Mouse (Mus musculus) stomach, postnatal 0 days (tissue): ENCODE results near the gene Mpv17. TPM values are rescaled to one million over a fixed set of nuclear protein-coding genes. Genes with fewer than 3 reads are reported as not detected.
A peak's percentile ranks its signal among the peaks of the same experiment; 100 is the strongest.

Experiments
- ATAC-seq: fragments of 200-750 bp; cut with Nextera tagmentation; 2 replicates; pipeline ENCODE4 v1.8.0; 2017; ENCODE audit not compliant: low FRiP score, low TSS enrichment
- DNase-seq: peaks from one replicate; pipeline ENCODE4 v3.0.0-alpha.2; 2016; ENCODE audit warnings: low spot score
- H3K27ac ChIP-seq: fragments of 300-500 bp; sonication (generic); replicated peaks from 2 replicates; pipeline ENCODE4 v1.5.1; 2014; ENCODE audit warnings: mild to moderate bottlenecking, control low read depth
- H3K27me3 ChIP-seq: fragments of 300-500 bp; sonication (generic); 2 replicates; pipeline ENCODE4 v1.6.1; 2014; ENCODE audit warnings: low read length; ENCODE audit not compliant: control insufficient read depth, insufficient read depth
- H3K36me3 ChIP-seq: fragments of 300-500 bp; sonication (generic); 2 replicates; pipeline ENCODE4 v1.6.1; 2014; ENCODE audit warnings: low read length, mixed read lengths; ENCODE audit not compliant: control insufficient read depth, insufficient read depth
- H3K4me1 ChIP-seq: fragments of 300-500 bp; sonication (generic); replicated peaks from 2 replicates; pipeline ENCODE4 v1.6.1; 2014; ENCODE audit warnings: antibody characterized with exemption; ENCODE audit not compliant: control insufficient read depth, insufficient read depth
- H3K4me2 ChIP-seq: fragments of 300-500 bp; sonication (generic); replicated peaks from 2 replicates; pipeline ENCODE4 v1.6.1; 2014; ENCODE audit warnings: low read depth, mild to moderate bottlenecking, control low read depth, moderate library complexity
- H3K4me3 ChIP-seq: fragments of 300-500 bp; sonication (generic); 2 replicates; pipeline ENCODE4 v1.5.1; 2014; ENCODE audit warnings: low read depth, low read length, control low read depth
- H3K9ac ChIP-seq: fragments of 300-500 bp; sonication (generic); 2 replicates; pipeline ENCODE4 v1.6.1; 2014; ENCODE audit warnings: mild to moderate bottlenecking, low read length, control low read depth, mixed read lengths
- H3K9me3 ChIP-seq: fragments of 300-500 bp; sonication (generic); 2 replicates; pipeline ENCODE4 v1.6.1; 2016; ENCODE audit warnings: low read length; ENCODE audit not compliant: control insufficient read depth
- CTCF ChIP-seq: IDR thresholded peaks from 2 replicates; pipeline ENCODE4 v1.5.1; 2016; ENCODE audit warnings: antibody characterized with exemption, low read depth, mild to moderate bottlenecking, moderate library complexity
- EP300 ChIP-seq: optimal IDR thresholded peaks from 2 replicates; pipeline ENCODE3; 2016; ENCODE audit warnings: antibody characterized with exemption
- WGBS: fragments of 180-500 bp; shearing (Covaris S2); extraction: QIAGEN DNeasy Blood & Tissue Kit; methylation state at CpG from one replicate; pipeline ENCODE4 v1.1.7; 2014; 5-methylcytosine and 5-hydroxymethylcytosine counted together
- polyA plus RNA-seq: library from polyadenylated mRNA; unstranded; fragments of >200 nt; fragmentation: Nextera tagmentation; extraction: Ambion mirVana; gene quantifications from 2 replicates; pipeline ENCODE4 v1.2.1, GENCODE M21; 2015

The Mpv17 gene
- polyA plus RNA-seq, 1 experiment from 2014 or later = 29.4 TPM

GRCm38 (mm10) chr5:31110781-31111180, 43.3 kb downstream of the Mpv17 start:
- Histone ChIP-seq H3K27me3 (no peaks in the 10 kb centered on the region), H3K27ac (no peak overlapping the region), H3K36me3 (no peaks in the 10 kb centered on the region), H3K9ac (no peak overlapping the region), H3K9me3 (no peaks in the 10 kb centered on the region), H3K4me3 (no peak overlapping the region), H3K4me2 (no peak overlapping the region), H3K4me1 (no peaks in the 10 kb centered on the region)
- 28% methylated on average over 7 of the region's 7 CpGs for WGBS
- ATAC-seq (no peak), DNase-seq (no peak)
- TF ChIP-seq EP300 (no peak), CTCF (peak; percentile 71)

DNA sequence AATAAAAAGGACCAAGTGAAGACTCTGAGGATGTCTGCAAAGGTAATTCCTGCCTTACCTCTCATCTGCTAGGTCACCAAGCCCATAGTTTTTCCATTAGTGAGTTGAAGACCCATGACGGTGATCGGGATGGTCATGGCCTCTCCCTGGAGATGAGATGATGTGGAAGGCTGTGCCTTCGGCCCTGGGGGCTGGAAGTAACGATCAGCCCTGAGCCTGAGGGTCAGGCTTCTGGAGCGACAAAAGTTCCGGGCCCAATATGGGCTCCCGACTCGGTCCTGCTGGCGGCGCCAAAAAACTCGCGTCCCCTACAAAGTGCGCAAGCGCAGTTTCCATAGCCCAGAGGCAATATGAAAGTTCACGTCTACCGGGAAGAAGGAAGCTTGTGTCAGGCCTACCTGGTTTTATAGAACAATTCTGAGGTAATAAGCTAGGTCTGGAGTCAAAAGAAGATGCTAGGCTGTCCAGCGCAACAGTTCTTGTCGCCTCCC, 46.0 kb downstream of the Mpv17 start, which contains the start of gene Slc30a3:
Gene Slc30a3 (minus strand): TSS at position 238 of the 491 bp plus-strand sequence.
- 91% methylated on average over 18 of the region's 18 CpGs for WGBS
- Histone ChIP-seq H3K9ac (no peak within 1 kb of the TSS), H3K9me3 (no peaks in the 10 kb centered on the region), H3K27ac (no peak within 1 kb of the TSS), H3K27me3 (no peaks in the 10 kb centered on the region), H3K4me3 (no peak within 1 kb of the TSS), H3K36me3 (no peaks in the 10 kb centered on the region), H3K4me1 (no peaks in the 10 kb centered on the region), H3K4me2 (no peak within 1 kb of the TSS)
- DNase-seq (no peak), ATAC-seq (no peak)
- no peak for TF ChIP-seq CTCF
- TF ChIP-seq EP300 = no peak

DNA sequence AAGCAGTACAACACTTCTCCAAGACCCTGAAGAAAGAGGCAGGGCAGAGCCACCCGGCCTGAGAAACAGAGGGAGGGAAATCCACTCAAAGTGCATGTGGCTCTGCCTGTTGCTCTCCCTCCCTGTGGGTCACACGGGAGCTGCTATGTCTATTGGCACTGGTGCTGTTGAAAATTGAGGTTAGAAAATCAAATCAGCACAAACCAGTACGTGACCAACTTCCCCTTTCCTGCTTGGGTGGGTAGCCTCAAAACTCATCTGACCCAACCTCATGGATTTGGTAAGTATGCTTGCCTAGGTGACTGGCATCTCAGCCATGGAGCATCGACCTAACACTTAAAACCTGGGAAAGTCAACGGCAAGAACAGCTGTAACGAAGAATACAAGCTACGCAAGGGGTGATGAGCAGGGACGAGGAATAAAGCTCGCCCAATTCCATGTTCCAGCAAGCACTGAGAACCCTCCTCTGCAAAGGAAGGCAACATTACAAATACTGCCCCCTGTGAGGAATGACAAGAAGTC, 48.2 kb downstream of the Mpv17 start, which contains the start of gene Dnajc5g:
Gene Dnajc5g (plus strand): TSS at position 472 of the 522 bp plus-strand sequence.
- no peaks in the 10 kb centered on the region for H3K27me3 ChIP-seq
- DNase-seq (no peak), ATAC-seq (no peak)
- H3K36me3 ChIP-seq = no peaks in the 10 kb centered on the region
- H3K9me3 ChIP-seq = no peaks in the 10 kb centered on the region
- TF ChIP-seq CTCF = no peak
- TF ChIP-seq EP300 = no peak
- no peaks in the 10 kb centered on the region for H3K4me1 ChIP-seq
- no peak within 1 kb of the TSS for H3K4me2 ChIP-seq
- H3K27ac ChIP-seq = no peak within 1 kb of the TSS
- WGBS = 83% methylated on average over 9 of the region's 9 CpGs
- H3K9ac ChIP-seq = no peak within 1 kb of the TSS
- no peak within 1 kb of the TSS for H3K4me3 ChIP-seq

GRCm38 (mm10) chr5:31095711-31096480, 58.2 kb downstream of the Mpv17 start:
- Histone ChIP-seq H3K27me3 (peaks cover 31% of the 10 kb centered on the region), H3K4me3 (peak overlapping the region; percentile 31; the same call in 1 of the 2 replicates), H3K27ac (no peak overlapping the region), H3K9ac (no peak overlapping the region), H3K9me3 (no peaks in the 10 kb centered on the region), H3K4me1 (peaks cover 4% of the 10 kb centered on the region), H3K4me2 (peak overlapping the region; percentile 47), H3K36me3 (no peaks in the 10 kb centered on the region)
- ATAC-seq (no peak), DNase-seq (no peak)
- WGBS = 30% methylated on average over 11 of the region's 11 CpGs
- TF ChIP-seq CTCF = no peak
- TF ChIP-seq EP300 = no peak

- DNase-seq (peak; percentile 46), ATAC-seq (peak; percentile 31; the same call in 1 of the 2 replicates)
- Histone ChIP-seq H3K4me2 (peak overlapping the region; percentile 47), H3K4me3 (peak overlapping the region; percentile 31), H3K27ac (no peak overlapping the region), H3K9ac (no peak overlapping the region), H3K27me3 (peaks cover 31% of the 10 kb centered on the region), H3K9me3 (no peaks in the 10 kb centered on the region), H3K36me3 (no peaks in the 10 kb centered on the region), H3K4me1 (peaks cover 4% of the 10 kb centered on the region)
- WGBS = under 1% methylated on average over 59 of the region's 59 CpGs
- TF ChIP-seq EP300 (no peak), CTCF (peak; percentile 41)
Measured at GRCm38 (mm10) chr5:31094799-31095691, 59.0 kb downstream of the Mpv17 start.
